Mouse (Mus musculus) forebrain, embryonic 10.5 days (tissue): ENCODE measurements around the gene Bard1. TPM values are rescaled to one million over a fixed set of nuclear protein-coding genes. Genes with fewer than 3 reads are reported as not detected.

Source experiments
- DNase-seq: peaks from one replicate; pipeline ENCODE4 v3.0.0-alpha.2; 2017; ENCODE audit warnings: low spot score; ENCODE audit errors: extremely low spot score
- H3K27ac ChIP-seq: fragments of 300-500 bp; sonication (generic); 2 replicates; pipeline ENCODE4 v1.5.1; 2016; ENCODE audit warnings: mild to moderate bottlenecking
- H3K27me3 ChIP-seq: fragments of 300-500 bp; sonication (generic); 2 replicates; pipeline ENCODE4 v1.6.1; 2016; ENCODE audit warnings: mild to moderate bottlenecking; ENCODE audit not compliant: poor library complexity, severe bottlenecking
- H3K36me3 ChIP-seq: fragments of 300-500 bp; sonication (generic); replicated peaks from 2 replicates; pipeline ENCODE4 v1.6.1; 2016; ENCODE audit warnings: mild to moderate bottlenecking, moderate library complexity
- H3K4me1 ChIP-seq: fragments of 300-500 bp; sonication (generic); 2 replicates; pipeline ENCODE4 v1.6.1; 2016
- H3K4me3 ChIP-seq: fragments of 300-500 bp; sonication (generic); 2 replicates; pipeline ENCODE4 v1.5.1; 2016; ENCODE audit warnings: mild to moderate bottlenecking, moderate library complexity
- H3K9me3 ChIP-seq: fragments of 300-500 bp; sonication (generic); 2 replicates; pipeline ENCODE4 v1.6.1; 2016; ENCODE audit warnings: mild to moderate bottlenecking, moderate library complexity
- WGBS: fragments of 180-500 bp; shearing (Covaris S2); methylation state at CpG from one replicate; pipeline ENCODE4 v1.1.7; 2016; 5-methylcytosine and 5-hydroxymethylcytosine counted together
- polyA plus RNA-seq: library from polyadenylated mRNA; unstranded; fragments of >200 nt; fragmentation: Nextera tagmentation; extraction: Ambion mirVana; gene quantifications from 2 replicates; pipeline ENCODE4 v1.2.1, GENCODE M21; 2016

Gene Bard1
- polyA plus RNA-seq, 1 experiment from 2014 or later = 3.2 TPM

- Histone ChIP-seq H3K27ac (no peak overlapping the region), H3K36me3 (peaks cover 33% of the 10 kb centered on the region), H3K27me3 (no peaks in the 10 kb centered on the region), H3K4me1 (no peaks in the 10 kb centered on the region), H3K4me3 (no peak overlapping the region), H3K9me3 (no peaks in the 10 kb centered on the region)
- DNase-seq = no peak
- WGBS = 74% methylated on average over 1 of the region's 1 CpGs
Observed at GRCm38 (mm10) chr1:71035565-71035964, 67.4 kb downstream of the Bard1 start.

DNA sequence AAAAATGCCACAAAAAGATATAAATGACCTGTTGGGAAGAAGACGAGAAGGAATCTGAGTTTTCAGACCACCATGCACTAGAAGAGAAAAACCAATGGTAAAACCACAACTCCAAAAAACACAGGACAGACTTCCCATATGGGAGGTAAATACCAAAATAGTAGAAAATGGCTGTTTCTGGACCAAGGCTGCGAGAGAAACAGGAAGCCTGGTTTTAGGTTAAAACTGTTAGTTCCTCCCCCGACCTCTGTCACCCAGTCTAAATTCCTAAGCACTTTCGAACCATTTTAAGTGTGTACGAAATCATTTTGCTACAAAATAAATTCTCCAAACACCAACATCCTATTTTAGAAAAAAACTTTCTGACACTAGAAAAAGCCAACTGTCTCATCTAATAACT lies 80.2 kb downstream of the Bard1 start:
- Histone ChIP-seq H3K27me3 (no peaks in the 10 kb centered on the region), H3K4me1 (no peaks in the 10 kb centered on the region), H3K36me3 (peaks cover 11% of the 10 kb centered on the region), H3K4me3 (no peak overlapping the region), H3K9me3 (no peaks in the 10 kb centered on the region), H3K27ac (no peak overlapping the region)
- 92% methylated on average over 5 of the region's 5 CpGs for WGBS
- no peak for DNase-seq

DNA sequence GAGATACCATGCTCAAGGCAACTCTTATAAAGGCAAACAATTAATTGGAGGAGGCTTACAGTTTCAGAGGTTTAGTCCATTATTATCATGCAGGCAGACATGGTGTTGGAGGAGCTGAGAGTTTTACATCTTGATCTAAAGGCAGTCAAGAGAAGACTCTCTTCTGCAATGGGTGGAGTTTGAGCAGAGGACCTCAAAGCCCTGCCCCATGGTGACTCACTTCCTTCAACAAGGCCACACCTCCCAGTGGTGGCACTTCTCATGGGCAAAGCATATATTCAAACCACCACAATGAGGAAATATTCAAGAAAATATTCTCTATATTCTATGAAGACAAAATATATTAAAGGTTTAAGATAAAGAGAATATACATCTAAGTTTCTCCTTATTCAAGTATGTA lies 88.6 kb downstream of the Bard1 start:
- Histone ChIP-seq H3K36me3 (no peaks in the 10 kb centered on the region), H3K27me3 (no peaks in the 10 kb centered on the region), H3K4me1 (no peaks in the 10 kb centered on the region), H3K9me3 (no peaks in the 10 kb centered on the region), H3K27ac (no peak overlapping the region), H3K4me3 (no peak overlapping the region)
- no peak for DNase-seq

DNA sequence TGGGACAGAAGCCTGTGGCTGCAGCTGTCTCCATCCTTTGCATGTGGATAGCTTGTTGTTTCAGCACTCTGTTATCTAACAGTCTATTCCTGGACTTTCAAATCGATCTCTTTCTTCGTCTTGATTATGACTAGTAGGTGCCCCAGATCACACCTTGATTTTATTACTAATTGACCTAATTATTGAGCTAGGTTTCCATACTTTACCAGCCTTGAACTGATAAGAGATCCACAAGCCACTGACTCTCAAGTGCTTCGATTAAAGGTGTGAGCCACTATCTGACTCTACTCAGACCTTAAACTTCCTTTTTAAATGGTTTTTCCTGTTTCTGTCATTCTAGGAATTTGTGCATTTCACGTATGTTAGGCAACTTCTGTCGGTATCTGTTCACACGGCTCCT lies 96.9 kb downstream of the Bard1 start:
- H3K27ac ChIP-seq = no peak overlapping the region
- no peaks in the 10 kb centered on the region for H3K9me3 ChIP-seq
- no peaks in the 10 kb centered on the region for H3K27me3 ChIP-seq
- H3K4me1 ChIP-seq = no peaks in the 10 kb centered on the region
- no peak overlapping the region for H3K4me3 ChIP-seq
- 91% methylated on average over 6 of the region's 6 CpGs for WGBS
- DNase-seq = no peak
- no peaks in the 10 kb centered on the region for H3K36me3 ChIP-seq

- no peaks in the 10 kb centered on the region for H3K36me3 ChIP-seq
- no peaks in the 10 kb centered on the region for H3K9me3 ChIP-seq
- no peak overlapping the region for H3K4me3 ChIP-seq
- 67% methylated on average over 1 of the region's 1 CpGs for WGBS
- no peaks in the 10 kb centered on the region for H3K27me3 ChIP-seq
- DNase-seq = no peak
- no peak overlapping the region for H3K27ac ChIP-seq
- no peaks in the 10 kb centered on the region for H3K4me1 ChIP-seq
Observed at GRCm38 (mm10) chr1:71004177-71004576, 98.8 kb downstream of the Bard1 start.

DNA sequence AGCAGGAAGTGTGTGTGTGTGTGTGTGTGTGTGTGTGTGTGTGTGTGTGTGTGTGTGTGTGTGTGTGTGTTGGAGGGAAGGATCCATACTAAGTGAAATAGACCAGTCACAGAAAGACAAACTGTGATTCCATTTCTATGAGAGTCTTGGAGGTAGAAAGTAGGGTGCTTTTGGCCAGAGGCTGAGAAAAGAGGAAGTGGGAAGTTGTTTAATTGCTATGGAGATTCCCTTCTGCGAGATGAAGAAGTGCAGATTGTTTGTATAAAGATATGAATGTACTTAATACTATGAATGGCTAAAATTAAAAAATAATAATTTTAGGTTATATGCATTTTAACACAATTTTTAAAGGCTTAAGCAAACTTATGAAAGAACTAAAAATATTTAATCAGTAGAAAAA lies 99.2 kb downstream of the Bard1 start:
- Histone ChIP-seq H3K4me3 (no peak overlapping the region), H3K27me3 (no peaks in the 10 kb centered on the region), H3K9me3 (no peaks in the 10 kb centered on the region), H3K27ac (no peak overlapping the region), H3K4me1 (no peaks in the 10 kb centered on the region), H3K36me3 (no peaks in the 10 kb centered on the region)
- no peak for DNase-seq
- 83% methylated on average over 1 of the region's 1 CpGs for WGBS

DNA sequence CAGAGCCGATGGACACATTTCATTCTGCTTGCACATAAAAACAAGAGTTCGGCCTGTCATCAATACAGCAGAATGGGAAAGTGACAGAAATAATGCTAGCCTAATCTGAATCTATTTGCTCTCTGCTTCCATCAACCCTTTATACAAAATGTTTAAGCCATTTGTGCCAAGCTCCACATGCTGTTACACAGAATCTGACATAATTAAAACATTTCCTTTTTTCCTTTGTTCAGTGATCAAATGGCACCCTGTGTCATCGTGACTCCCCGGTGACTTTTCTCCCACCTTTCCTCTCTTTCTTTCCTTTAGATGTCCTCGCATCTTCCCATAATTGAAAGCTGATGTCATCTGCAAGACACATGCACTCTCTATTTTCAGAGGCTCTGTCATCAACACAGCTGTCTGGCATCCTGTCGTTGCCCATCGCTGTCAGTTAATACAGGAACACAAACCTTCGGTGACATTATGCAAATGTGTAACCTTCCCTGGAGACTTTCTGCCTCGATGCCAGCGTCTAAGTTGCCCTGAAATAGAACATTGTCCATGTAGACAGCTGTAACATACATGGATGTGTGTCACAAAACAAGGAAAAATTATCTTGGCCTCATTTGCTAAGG lies 105.5 kb downstream of the Bard1 start:
- Histone ChIP-seq H3K36me3 (no peaks in the 10 kb centered on the region), H3K9me3 (no peaks in the 10 kb centered on the region), H3K4me1 (no peaks in the 10 kb centered on the region), H3K4me3 (no peak overlapping the region), H3K27ac (no peak overlapping the region), H3K27me3 (no peaks in the 10 kb centered on the region)
- WGBS = 83% methylated on average over 10 of the region's 10 CpGs
- no peak for DNase-seq

GRCm38 (mm10) chr1:70996766-70997165 lies 106.2 kb downstream of the Bard1 start:
- Histone ChIP-seq H3K36me3 (no peaks in the 10 kb centered on the region), H3K9me3 (no peaks in the 10 kb centered on the region), H3K4me1 (no peaks in the 10 kb centered on the region), H3K27ac (no peak overlapping the region), H3K27me3 (no peaks in the 10 kb centered on the region), H3K4me3 (no peak overlapping the region)
- DNase-seq = no peak
- 81% methylated on average over 3 of the region's 3 CpGs for WGBS
